Mouse (Mus musculus): ENCODE results near the gene 1700025G04Rik.

DNA sequence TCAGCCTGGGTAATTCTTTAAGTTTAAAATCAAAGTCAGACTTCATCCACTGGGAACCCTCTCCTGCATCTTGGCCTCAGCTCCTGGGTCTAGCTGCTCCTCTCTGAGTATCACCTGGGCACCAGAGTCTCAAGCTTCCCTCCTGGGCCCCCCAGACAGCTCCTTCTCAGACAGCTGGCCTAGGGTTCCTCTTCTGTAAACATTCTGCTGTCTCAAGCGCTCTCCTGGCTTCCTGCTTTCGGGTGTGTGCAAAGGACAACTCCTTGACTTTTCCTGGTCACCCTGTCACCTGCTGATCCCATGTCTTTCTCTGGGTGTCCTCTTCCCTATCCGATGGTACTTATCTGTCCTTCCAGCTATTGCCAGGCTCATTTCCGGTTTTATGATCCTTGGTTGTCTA, 99.3 kb downstream of the 1700025G04Rik start:
- no peak for TF ChIP-seq TAL1 (IDR thresholded peaks at IDR 0.05; ENCODE audit: low read length)
- TF ChIP-seq GATA1 (IDR thresholded peaks at IDR 0.05; ENCODE audit: low read length), result no peak
